Mouse (Mus musculus) heart, embryonic 15.5 days (tissue): ENCODE measurements around the gene Trim29. TPM values are rescaled to one million over a fixed set of nuclear protein-coding genes. Genes with fewer than 3 reads are reported as not detected.

ENCODE experiments used
- ATAC-seq: fragments of 200-750 bp; cut with Nextera tagmentation; replicated peaks from 2 replicates; pipeline ENCODE4 v1.8.0; 2017; ENCODE audit warnings: low read depth, moderate TSS enrichment; ENCODE audit not compliant: insufficient number of reproducible peaks, insufficient read depth, low FRiP score
- H3K27ac ChIP-seq: fragments of 300-500 bp; sonication (generic); 2 replicates; pipeline ENCODE4 v1.5.1; 2015; ENCODE audit warnings: mild to moderate bottlenecking, inconsistent platforms
- H3K27me3 ChIP-seq: fragments of 300-500 bp; sonication (generic); 2 replicates; pipeline ENCODE4 v1.6.1; 2015; ENCODE audit warnings: inconsistent platforms
- H3K36me3 ChIP-seq: fragments of 300-500 bp; sonication (generic); 2 replicates; pipeline ENCODE4 v1.6.1; 2015; ENCODE audit warnings: mild to moderate bottlenecking, inconsistent platforms
- H3K4me1 ChIP-seq: fragments of 300-500 bp; sonication (generic); replicated peaks from 2 replicates; pipeline ENCODE4 v1.6.1; 2015; ENCODE audit warnings: inconsistent platforms
- H3K4me2 ChIP-seq: fragments of 300-500 bp; sonication (generic); 2 replicates; pipeline ENCODE4 v1.6.1; 2015; ENCODE audit warnings: inconsistent platforms, mild to moderate bottlenecking, moderate library complexity
- H3K4me3 ChIP-seq: fragments of 300-500 bp; sonication (generic); 2 replicates; pipeline ENCODE4 v1.5.1; 2015; ENCODE audit warnings: mild to moderate bottlenecking, inconsistent platforms
- H3K9ac ChIP-seq: fragments of 300-500 bp; sonication (generic); 2 replicates; pipeline ENCODE4 v1.6.1; 2015; ENCODE audit warnings: mild to moderate bottlenecking, inconsistent platforms
- H3K9me3 ChIP-seq: fragments of 300-500 bp; sonication (generic); replicated peaks from 2 replicates; pipeline ENCODE4 v1.6.1; 2016; ENCODE audit warnings: inconsistent platforms
- WGBS: fragments of 180-500 bp; shearing (Covaris S2); methylation state at CpG from one replicate; pipeline ENCODE4 v1.1.7; 2015; ENCODE audit warnings: mixed read lengths; 5-methylcytosine and 5-hydroxymethylcytosine counted together
- polyA plus RNA-seq: library from polyadenylated mRNA; unstranded; fragments of >200 nt; fragmentation: Nextera tagmentation; extraction: Ambion mirVana; gene quantifications from 2 replicates; pipeline ENCODE4 v1.2.1, GENCODE M21; 2015

Trim29 gene
- polyA plus RNA-seq, 1 experiment from 2014 or later: 0.78 TPM

DNA sequence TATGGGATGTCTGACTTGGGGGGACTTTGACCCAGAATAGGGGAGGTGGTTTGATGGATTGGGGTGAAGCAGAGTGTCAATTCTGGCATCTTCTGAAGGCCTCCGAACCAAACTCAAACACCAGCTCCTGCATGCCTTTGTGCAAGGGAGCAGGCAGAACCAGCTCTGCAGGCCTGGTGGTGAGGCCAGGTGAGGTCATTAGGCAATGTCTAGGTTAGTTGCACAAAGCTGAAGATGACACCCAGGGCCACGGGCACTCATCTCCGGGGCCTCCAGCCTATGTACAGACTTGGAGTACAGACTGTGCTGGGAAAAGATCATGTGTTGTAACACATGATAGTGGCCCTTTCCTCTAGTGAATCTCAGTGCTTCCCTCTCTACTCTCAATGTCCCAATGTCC lies 3.2 kb downstream of the Trim29 start:
- Histone ChIP-seq H3K9me3 (no peaks in the 10 kb centered on the region), H3K4me2 (no peak overlapping the region), H3K36me3 (no peaks in the 10 kb centered on the region), H3K27me3 (peaks cover 18% of the 10 kb centered on the region; the same call in 1 of the 2 replicates), H3K9ac (no peak overlapping the region), H3K27ac (no peak overlapping the region), H3K4me3 (no peak overlapping the region), H3K4me1 (no peaks in the 10 kb centered on the region)
- WGBS: 82% methylated on average over 3 of the region's 3 CpGs
- ATAC-seq: no peak

DNA sequence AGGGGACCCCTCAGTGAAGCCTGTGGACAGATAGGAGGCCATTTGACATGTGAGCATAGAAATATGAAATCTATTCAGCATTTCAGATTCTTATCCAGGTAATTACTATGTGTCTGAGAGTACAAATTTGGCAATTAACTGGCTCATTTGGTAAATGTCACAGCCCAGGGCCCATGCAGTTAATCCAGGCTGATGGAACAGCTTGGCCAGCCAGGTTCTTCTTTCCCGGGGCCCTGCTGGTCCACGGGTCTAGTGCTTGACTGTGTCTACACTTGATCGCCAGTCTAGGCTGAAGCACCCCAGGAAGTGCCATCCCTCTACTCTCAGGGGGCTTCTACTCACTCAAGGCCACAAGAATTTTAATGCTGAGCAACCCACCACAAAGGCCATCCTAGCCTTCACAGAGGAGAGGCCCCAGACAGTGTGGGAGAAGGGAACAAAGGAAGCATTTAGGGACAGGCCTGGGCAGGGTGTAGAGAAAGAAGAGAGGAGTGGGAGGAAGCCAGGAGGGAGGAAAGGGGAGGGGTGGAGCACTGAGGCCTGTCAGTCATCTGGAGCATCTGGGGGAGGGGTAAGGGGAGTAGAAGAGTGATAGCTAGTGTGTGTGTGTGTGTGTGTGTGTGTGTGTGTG lies 4.8 kb downstream of the Trim29 start:
- no peak overlapping the region for H3K27ac ChIP-seq
- WGBS: 58% methylated on average over 3 of the region's 3 CpGs
- no peak overlapping the region for H3K4me3 ChIP-seq
- H3K36me3 ChIP-seq: no peaks in the 10 kb centered on the region
- H3K9me3 ChIP-seq: no peaks in the 10 kb centered on the region
- H3K4me2 ChIP-seq: no peak overlapping the region
- no peak for ATAC-seq
- H3K4me1 ChIP-seq: no peaks in the 10 kb centered on the region
- H3K9ac ChIP-seq: no peak overlapping the region
- peaks cover 18% of the 10 kb centered on the region; the same call in 1 of the 2 replicates for H3K27me3 ChIP-seq

DNA sequence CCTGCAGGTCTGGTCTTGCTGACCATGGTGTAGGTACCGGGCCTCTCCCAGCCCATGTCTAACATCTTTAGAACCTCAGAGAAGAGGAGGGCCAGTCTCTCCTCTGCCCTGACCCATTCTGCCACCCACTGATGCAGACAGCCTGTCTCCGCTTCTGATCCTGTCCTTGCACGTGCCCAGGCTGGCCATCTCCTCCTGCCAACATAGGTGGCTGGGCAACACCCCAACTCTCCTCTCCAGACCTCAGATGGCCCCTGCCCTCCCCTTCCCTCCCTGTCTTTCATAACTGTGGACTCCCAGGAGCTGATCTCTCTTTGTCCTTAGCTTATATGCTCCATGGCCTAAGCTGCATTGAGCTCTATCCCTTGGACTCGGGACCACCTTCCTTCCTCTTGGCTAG lies 5.8 kb downstream of the Trim29 start:
- Histone ChIP-seq H3K9ac (no peak overlapping the region), H3K4me2 (no peak overlapping the region), H3K4me1 (no peaks in the 10 kb centered on the region), H3K27me3 (peaks cover 13% of the 10 kb centered on the region; the same call in 1 of the 2 replicates), H3K4me3 (no peak overlapping the region), H3K9me3 (no peaks in the 10 kb centered on the region), H3K27ac (no peak overlapping the region), H3K36me3 (no peaks in the 10 kb centered on the region)
- no peak for ATAC-seq
- WGBS: 80% methylated on average over 4 of the region's 4 CpGs

DNA sequence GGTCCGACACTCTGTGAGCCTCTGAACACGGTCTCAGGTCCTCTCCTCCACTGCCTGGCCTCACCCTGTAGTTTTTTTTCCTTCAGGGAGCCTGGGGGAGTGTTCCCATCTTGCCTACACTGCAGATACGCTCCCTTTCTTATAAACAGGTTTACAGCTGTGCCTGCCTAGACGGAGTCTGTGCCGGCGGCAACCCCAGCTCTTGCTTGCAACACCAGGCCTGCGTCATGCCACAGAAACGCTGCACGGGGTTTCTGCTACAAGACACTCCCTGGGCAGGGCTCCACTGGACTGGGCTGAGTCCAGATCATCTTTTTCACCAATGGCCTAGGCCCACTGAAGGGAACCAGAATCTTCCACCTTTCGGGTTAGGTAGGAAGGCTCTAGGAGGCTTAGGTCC lies 8.0 kb downstream of the Trim29 start:
- Histone ChIP-seq H3K27me3 (peaks cover 11% of the 10 kb centered on the region; the same call in 1 of the 2 replicates), H3K36me3 (no peaks in the 10 kb centered on the region), H3K4me2 (no peak overlapping the region), H3K4me3 (no peak overlapping the region), H3K9ac (no peak overlapping the region), H3K4me1 (no peaks in the 10 kb centered on the region), H3K9me3 (no peaks in the 10 kb centered on the region), H3K27ac (no peak overlapping the region)
- no peak for ATAC-seq
- WGBS: 76% methylated on average over 10 of the region's 10 CpGs

DNA sequence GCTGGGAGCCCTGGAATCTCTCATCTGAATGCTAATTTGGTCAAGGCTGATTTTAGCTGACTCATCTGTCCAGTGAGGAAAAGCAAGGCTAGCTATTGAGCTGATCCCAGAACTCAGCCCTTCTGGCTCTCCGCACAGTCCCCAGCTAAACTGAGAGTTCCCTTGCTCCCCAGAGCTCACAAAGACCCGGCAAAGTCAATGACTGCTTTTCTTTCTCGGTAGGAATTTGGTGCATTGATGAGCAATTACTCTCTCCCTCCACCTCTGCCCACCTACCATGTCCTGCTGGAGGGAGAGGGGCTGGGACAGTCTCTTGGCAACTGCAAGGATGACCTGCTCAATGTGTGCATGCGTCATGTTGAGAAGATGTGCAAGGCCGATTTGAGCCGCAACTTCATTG lies 11.3 kb downstream of the Trim29 start:
- no peak for ATAC-seq
- Histone ChIP-seq H3K4me1 (no peaks in the 10 kb centered on the region), H3K4me2 (no peak overlapping the region), H3K9me3 (no peaks in the 10 kb centered on the region), H3K4me3 (no peak overlapping the region), H3K36me3 (no peaks in the 10 kb centered on the region), H3K27me3 (peaks cover 19% of the 10 kb centered on the region; the same call in 1 of the 2 replicates), H3K9ac (no peak overlapping the region), H3K27ac (no peak overlapping the region)
- 80% methylated on average over 6 of the region's 6 CpGs for WGBS

DNA sequence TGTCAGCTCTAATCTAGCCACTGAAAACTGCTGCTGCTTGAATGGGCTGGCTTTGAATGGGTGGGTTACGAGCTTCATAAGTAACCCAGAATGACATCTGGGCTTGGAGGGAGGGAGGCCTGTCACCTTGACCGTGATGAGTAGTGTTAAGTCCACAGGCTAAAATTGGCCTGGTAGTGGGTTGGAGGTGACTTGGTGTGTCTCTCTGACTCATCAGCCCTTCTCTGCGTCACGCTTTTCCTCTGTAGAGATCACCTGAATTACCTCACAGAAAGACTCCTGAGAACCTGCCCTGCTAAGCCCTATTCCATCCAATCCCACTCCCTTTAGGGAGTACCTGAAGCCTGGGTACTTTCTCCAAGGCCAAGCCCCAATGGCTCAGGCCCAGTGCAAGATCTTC lies 12.0 kb downstream of the Trim29 start:
- H3K4me2 ChIP-seq: no peak overlapping the region
- ATAC-seq: no peak
- H3K4me1 ChIP-seq: no peaks in the 10 kb centered on the region
- peaks cover 19% of the 10 kb centered on the region; the same call in 1 of the 2 replicates for H3K27me3 ChIP-seq
- H3K9ac ChIP-seq: no peak overlapping the region
- H3K27ac ChIP-seq: no peak overlapping the region
- H3K9me3 ChIP-seq: no peaks in the 10 kb centered on the region
- H3K4me3 ChIP-seq: no peak overlapping the region
- 78% methylated on average over 4 of the region's 4 CpGs for WGBS
- no peaks in the 10 kb centered on the region for H3K36me3 ChIP-seq

DNA sequence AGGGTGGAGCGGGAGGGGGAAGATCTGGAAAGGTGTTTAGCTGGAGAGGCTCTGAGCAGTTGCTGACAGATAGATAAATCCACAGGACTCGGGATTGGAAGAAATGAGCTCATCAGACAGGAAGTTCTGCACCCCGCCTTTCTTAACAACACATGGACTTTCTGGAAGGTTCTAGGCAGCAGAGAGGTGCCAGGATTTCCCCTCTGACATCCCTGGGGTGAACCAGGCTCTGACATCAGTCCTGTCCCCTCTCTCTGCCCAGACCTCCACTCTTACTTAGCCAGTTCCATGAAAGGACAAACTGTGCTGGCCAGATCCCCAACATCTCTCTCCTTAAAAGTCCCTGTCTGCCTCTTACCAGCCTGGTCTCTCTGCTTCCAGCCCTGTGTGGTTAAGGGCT lies 14.8 kb downstream of the Trim29 start:
- no peaks in the 10 kb centered on the region for H3K4me1 ChIP-seq
- 37% methylated on average over 3 of the region's 3 CpGs for WGBS
- no peak overlapping the region for H3K27ac ChIP-seq
- ATAC-seq: no peak
- H3K9ac ChIP-seq: no peak overlapping the region
- H3K9me3 ChIP-seq: no peaks in the 10 kb centered on the region
- no peaks in the 10 kb centered on the region for H3K36me3 ChIP-seq
- H3K4me3 ChIP-seq: no peak overlapping the region
- H3K4me2 ChIP-seq: no peak overlapping the region
- peaks cover 11% of the 10 kb centered on the region; the same call in 1 of the 2 replicates for H3K27me3 ChIP-seq

DNA sequence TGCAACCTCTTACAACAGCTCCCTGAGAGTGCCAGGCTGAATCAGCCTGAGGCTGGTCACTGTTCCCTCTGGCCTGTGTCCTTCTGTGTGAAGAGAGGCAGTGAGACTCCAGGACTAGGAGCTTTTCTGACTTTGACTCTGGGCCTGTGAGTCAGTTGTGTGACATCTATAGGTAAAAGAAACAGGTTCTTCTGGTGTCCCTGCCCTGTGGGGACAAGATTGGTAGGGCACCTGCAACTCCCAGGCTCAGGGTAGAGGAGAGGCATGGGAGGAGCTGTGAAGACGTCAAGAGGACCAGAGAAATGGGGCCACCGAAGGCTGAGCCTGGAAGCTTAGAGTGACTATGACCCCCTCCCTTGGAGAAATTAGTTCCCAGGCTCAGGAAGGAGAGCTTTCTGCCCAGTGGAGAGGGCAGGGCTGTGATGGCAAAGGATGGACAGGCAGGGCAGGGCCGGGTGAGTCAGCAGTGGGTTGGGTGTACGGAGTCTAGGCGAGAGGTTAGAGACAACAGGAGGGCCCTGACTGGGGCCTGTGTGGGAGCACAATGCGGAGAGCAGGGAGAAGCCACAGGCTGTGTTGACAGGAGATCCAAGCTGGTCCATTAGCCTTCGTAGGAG lies 15.5 kb downstream of the Trim29 start:
- Histone ChIP-seq H3K4me1 (no peaks in the 10 kb centered on the region), H3K4me2 (no peak overlapping the region), H3K4me3 (no peak overlapping the region), H3K27me3 (peaks cover 10% of the 10 kb centered on the region; the same call in 1 of the 2 replicates), H3K36me3 (no peaks in the 10 kb centered on the region), H3K27ac (no peak overlapping the region), H3K9ac (no peak overlapping the region), H3K9me3 (no peaks in the 10 kb centered on the region)
- ATAC-seq: no peak
- 61% methylated on average over 7 of the region's 7 CpGs for WGBS

DNA sequence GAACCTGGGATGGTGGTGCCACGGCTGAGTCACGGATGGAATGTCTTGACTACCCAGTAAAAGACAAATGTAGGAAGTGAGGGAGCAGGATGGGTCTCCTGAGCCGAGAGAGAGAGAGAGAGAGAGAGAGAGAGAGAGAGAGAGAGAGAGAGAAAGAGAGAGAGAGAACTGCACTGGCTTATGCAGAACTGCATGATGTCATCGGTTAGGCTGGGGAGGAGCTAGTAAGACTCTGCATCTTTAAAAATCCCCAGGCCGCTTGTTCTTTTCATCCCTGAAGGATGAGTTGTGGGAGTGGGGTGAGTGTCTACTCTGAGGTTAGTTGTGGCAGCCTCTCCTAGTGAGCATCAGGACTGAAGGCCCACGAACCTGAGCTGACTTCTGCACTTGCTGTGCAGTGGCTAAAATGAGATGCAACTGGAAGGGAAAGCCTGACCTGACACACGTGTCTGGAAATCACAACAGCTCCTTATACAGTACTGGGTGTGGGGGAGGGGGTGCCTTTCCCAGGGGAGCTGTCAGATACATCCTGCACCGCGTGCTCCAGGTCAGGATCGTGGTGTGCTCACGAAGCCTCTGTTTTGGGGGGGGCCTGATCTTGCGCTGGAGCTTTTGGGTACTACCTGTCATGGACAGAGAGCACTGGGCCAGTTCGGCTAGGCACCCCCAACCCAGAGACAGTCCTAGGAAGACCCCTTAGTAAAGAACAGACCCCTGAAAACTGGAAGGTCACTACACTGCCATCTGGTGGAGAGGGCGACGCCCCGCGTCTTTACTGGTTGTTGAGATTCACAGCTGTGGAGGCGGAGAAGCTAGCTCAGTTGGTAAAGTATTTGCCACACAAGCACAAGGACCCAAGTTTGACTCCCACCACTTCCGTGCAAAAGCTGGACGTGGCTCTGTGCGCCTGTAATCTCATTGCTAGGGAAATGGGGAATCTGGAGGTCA lies 16.8 kb downstream of the Trim29 start:
- Histone ChIP-seq H3K27me3 (0 out of 2 replicates have a peak, but pooled peaks cover 8% of the 10 kb centered on the region), H3K36me3 (no peaks in the 10 kb centered on the region), H3K4me2 (no peak overlapping the region), H3K4me1 (0 out of 2 replicates have a peak, but pooled peaks cover 3% of the 10 kb centered on the region), H3K4me3 (no peak overlapping the region), H3K9ac (no peak overlapping the region), H3K9me3 (no peaks in the 10 kb centered on the region), H3K27ac (no peak overlapping the region)
- WGBS: 43% methylated on average over 21 of the region's 21 CpGs
- no peak for ATAC-seq

DNA sequence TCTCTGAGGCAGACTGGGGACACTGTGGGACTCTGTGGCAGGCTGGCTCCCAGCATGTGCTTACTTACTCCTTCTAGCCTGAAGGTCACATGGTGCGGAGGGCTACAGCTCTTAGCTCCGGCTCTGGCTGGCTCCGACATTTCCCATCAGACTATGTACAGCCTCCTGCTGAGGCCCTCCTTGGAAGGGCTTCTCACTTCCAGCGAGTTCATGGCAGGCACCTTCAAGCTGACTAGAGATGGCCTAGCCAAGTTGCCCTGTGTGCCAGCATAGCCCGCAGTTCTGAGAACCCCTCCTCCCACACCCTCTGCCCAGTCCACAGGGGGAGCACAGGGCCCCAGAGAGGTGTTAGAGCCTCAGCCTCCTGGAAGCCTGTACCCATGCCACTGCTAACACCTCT lies 19.8 kb downstream of the Trim29 start:
- 44% methylated on average over 5 of the region's 5 CpGs for whole genome bisulfite sequencing
- Histone ChIP-seq H3K4me2 (no peak overlapping the region), H3K4me1 (0 out of 2 replicates have a peak, but pooled peaks cover 3% of the 10 kb centered on the region), H3K27me3 (peaks cover 14% of the 10 kb centered on the region; the same call in 1 of the 2 replicates), H3K9ac (no peak overlapping the region), H3K36me3 (no peaks in the 10 kb centered on the region), H3K9me3 (no peaks in the 10 kb centered on the region), H3K4me3 (no peak overlapping the region), H3K27ac (no peak overlapping the region)
- ATAC-seq: no peak
